Mouse (Mus musculus): ENCODE measurements at regions not wholly inside any gene's neighbourhood (a gene's known extent, or its start where the extent isn't known, plus 50 kb on each side); places are given as distances from the start of the nearest gene placed in this dataset.
"Not testable (repeated sequence)": the region's sequence is repeated elsewhere in the genome, so short reads cannot be mapped to it uniquely, and the experiment has no call there.

DNA sequence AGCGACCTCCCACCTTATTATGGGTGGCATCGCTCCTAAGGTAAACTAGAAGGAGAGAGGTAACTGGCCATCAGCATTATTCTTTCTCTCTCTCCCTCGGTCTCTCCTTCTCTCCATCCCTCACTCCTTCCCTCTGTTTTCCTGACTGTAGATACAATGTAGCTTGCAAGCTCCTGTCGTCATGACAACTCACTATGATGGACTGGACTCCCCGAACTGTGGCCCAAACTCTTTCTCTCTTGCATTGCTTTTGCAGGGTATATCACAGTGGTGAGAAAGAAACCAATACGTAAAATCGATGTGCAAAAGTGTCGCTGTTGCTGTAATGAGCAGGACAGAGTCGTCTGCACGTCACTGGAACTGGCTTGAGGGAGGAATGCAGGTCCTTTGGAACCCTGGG lies 177.5 kb upstream of the Plcz1 start:
- Histone ChIP-seq H3K4me2 (replicated peaks) (no peak overlapping the region), H3K4me3 (no peak overlapping the region), H3K27ac (replicated peaks) (no peak overlapping the region), H3K27me3 (no peaks in the 10 kb centered on the region), H3K4me1 (no peaks in the 10 kb centered on the region), H3K36me3 (no peaks in the 10 kb centered on the region), H3K9me3 (no peaks in the 10 kb centered on the region), H3K9ac (replicated peaks) (no peak overlapping the region)
- 91% methylated on average over 10 of the region's 10 CpGs for WGBS
- ATAC-seq (ENCODE audit: low FRiP score, low read depth) = no peak

DNA sequence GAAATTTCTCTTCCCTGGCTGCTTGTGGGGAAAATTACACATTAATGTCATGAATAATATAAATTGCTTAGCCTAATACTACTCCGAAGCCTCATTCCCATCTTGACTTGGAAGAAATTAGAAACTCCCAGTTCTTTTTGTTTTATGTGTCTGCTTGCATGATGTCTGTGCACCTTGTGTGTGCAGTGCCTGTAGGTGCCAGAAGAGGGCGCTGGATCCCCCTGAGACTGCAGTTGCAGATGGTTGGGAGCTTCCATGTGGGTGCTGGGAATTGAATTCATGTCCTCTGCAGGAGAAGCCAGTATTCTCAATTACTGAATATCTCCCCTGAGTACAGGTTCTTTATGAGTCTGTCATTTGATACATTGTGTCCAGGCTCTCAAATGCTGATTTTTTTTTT lies 171.1 kb upstream of the Plcz1 start:
- no peaks in the 10 kb centered on the region for H3K36me3 ChIP-seq
- 0 out of 2 replicates have a peak, but pooled peaks cover 3% of the 10 kb centered on the region for H3K9me3 ChIP-seq
- ATAC-seq (ENCODE audit: low FRiP score, low read depth) = no peak
- no peaks in the 10 kb centered on the region for H3K4me1 ChIP-seq
- no peak overlapping the region for H3K4me2 ChIP-seq (replicated peaks)
- no peak overlapping the region for H3K9ac ChIP-seq (replicated peaks)
- H3K27me3 ChIP-seq = no peaks in the 10 kb centered on the region
- H3K4me3 ChIP-seq = no peak overlapping the region
- 66% methylated on average over 2 of the region's 2 CpGs for WGBS
- no peak overlapping the region for H3K27ac ChIP-seq (replicated peaks)

DNA sequence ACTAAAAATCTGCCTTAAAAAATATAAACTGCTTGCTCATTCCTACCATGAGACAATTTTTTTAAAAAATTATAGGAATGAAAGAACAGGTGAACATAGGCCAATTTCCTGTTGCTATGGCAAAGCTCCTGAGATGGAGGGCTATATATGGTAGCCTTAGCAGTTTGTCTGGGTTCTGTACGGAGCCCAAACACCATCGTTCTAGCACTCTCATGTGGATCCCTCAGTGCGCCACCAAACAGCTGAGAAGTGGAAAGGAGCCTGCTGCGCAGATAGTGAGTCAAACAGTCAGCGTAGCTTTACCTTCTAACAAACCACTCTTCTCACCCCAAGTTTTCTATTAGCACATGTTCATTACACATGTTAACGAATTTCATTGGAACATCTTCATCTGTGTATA lies 168.9 kb upstream of the Plcz1 start:
- Histone ChIP-seq H3K36me3 (no peaks in the 10 kb centered on the region), H3K27me3 (no peaks in the 10 kb centered on the region), H3K27ac (replicated peaks) (no peak overlapping the region), H3K4me1 (no peaks in the 10 kb centered on the region), H3K4me3 (no peak overlapping the region), H3K4me2 (replicated peaks) (no peak overlapping the region), H3K9me3 (0 out of 2 replicates have a peak, but pooled peaks cover 3% of the 10 kb centered on the region), H3K9ac (replicated peaks) (no peak overlapping the region)
- WGBS = 92% methylated on average over 6 of the region's 6 CpGs
- no peak for ATAC-seq (ENCODE audit: low FRiP score, low read depth)

DNA sequence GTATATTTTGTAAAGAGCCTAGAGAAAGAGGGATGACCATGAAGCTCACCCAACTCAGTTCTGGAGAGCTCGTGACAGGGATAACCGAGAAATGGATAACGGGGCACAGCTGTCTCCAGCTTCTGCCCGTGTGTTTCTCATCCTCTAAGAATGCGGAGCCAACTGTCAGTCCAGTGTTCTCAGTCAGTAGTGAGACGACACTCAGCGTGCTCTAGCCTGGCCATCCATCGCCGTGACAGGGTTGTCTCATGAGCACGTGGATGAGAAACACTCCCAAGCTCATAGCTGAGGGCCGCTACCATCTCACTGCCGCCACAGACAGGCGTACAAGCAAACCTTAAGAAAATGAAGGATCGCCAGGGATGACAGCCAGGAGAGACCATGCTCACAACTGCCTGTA lies 167.8 kb upstream of the Plcz1 start:
- H3K4me1 ChIP-seq = no peaks in the 10 kb centered on the region
- ATAC-seq (ENCODE audit: low FRiP score, low read depth) = no peak
- no peaks in the 10 kb centered on the region for H3K36me3 ChIP-seq
- H3K9me3 ChIP-seq = 0 out of 2 replicates have a peak, but pooled peaks cover 3% of the 10 kb centered on the region
- H3K9ac ChIP-seq (replicated peaks) = no peak overlapping the region
- no peak overlapping the region for H3K27ac ChIP-seq (replicated peaks)
- H3K4me2 ChIP-seq (replicated peaks) = no peak overlapping the region
- H3K27me3 ChIP-seq = no peaks in the 10 kb centered on the region
- 90% methylated on average over 14 of the region's 14 CpGs for whole genome bisulfite sequencing
- no peak overlapping the region for H3K4me3 ChIP-seq

DNA sequence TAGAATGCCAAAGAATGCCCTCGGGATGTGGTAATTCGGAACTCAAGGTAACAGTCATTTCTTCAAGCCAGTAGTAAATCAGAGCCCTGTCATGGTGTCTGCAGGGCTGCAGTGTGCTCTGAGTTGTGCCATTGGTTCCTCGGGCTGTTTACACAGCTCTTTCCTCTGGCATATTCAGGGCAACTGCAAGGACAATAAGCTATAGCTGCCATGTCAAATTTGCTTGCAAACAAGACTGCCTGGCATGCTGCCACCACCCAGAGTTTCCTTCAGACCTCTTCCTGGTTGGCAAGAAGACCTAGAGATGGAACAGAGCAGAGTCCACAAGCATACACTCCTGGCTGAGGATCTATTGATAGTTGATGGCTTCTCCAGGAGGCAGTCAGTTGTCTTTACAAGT lies 167.1 kb upstream of the Plcz1 start:
- H3K9ac ChIP-seq (replicated peaks) = no peak overlapping the region
- no peaks in the 10 kb centered on the region for H3K4me1 ChIP-seq
- WGBS = 97% methylated on average over 3 of the region's 3 CpGs
- H3K4me2 ChIP-seq (replicated peaks) = no peak overlapping the region
- no peaks in the 10 kb centered on the region for H3K27me3 ChIP-seq
- no peak overlapping the region for H3K27ac ChIP-seq (replicated peaks)
- no peak for ATAC-seq (ENCODE audit: low FRiP score, low read depth)
- no peak overlapping the region for H3K4me3 ChIP-seq
- H3K9me3 ChIP-seq = 0 out of 2 replicates have a peak, but pooled peaks cover 3% of the 10 kb centered on the region
- no peaks in the 10 kb centered on the region for H3K36me3 ChIP-seq

DNA sequence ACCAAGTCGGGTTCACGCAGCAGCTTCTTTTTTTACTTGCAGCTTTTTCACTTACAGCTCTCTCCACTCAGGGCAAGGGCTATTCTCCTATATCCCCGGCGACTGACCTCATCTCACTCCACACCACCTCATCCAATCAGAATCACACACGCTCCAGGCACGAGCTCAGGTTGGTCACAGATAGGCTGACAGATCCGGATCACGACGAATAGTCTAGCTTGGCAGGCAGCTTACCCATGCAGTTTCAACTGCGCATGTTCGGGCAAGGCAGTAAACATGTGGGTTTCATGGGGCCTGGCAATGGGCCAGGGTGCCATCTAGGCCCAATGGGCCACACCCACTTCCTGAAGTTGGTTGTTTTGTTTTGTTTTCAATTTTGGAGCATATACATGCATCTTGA lies 165.4 kb upstream of the Plcz1 start:
- H3K27me3 ChIP-seq, H3K4me1 ChIP-seq: not testable (repeated sequence)

DNA sequence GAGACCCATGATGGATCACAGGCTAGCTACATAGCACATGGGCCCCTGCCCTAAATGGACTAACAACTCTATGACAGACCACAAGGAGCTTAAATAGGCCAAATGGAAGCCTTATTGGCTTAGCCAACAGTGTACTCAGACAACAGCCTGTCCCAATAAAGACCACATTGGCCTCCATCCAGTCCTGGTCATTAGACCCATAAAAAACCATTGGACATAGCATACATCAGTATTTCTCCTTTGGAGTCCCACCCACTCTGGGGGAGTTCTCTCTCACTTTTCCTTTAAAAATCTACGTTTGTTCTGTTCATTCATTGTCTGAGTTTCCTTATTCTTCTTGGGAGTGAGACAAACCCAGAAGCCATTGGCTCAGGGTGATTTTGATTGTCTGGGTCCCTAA lies 160.1 kb upstream of the Plcz1 start:
- H3K36me3 ChIP-seq = no peaks in the 10 kb centered on the region
- H3K4me1 ChIP-seq = no peaks in the 10 kb centered on the region
- WGBS = 59% methylated on average over 1 of the region's 1 CpGs
- no peaks in the 10 kb centered on the region for H3K9me3 ChIP-seq
- ATAC-seq (ENCODE audit: low FRiP score, low read depth) = no peak
- no peaks in the 10 kb centered on the region for H3K27me3 ChIP-seq
- H3K4me3 ChIP-seq = no peak overlapping the region
- H3K27ac ChIP-seq (replicated peaks) = no peak overlapping the region
- H3K9ac ChIP-seq (replicated peaks) = no peak overlapping the region
- no peak overlapping the region for H3K4me2 ChIP-seq (replicated peaks)

More for the DNA sequence above, 165.4 kb upstream of the Plcz1 start:
- WGBS = 92% methylated on average over 11 of the region's 11 CpGs
- not testable (repeated sequence) for H3K9ac ChIP-seq (replicated peaks); H3K4me2 ChIP-seq (replicated peaks); H3K4me3 ChIP-seq; H3K9me3 ChIP-seq; ATAC-seq (ENCODE audit: low FRiP score, low read depth); H3K36me3 ChIP-seq; H3K27ac ChIP-seq (replicated peaks)

DNA sequence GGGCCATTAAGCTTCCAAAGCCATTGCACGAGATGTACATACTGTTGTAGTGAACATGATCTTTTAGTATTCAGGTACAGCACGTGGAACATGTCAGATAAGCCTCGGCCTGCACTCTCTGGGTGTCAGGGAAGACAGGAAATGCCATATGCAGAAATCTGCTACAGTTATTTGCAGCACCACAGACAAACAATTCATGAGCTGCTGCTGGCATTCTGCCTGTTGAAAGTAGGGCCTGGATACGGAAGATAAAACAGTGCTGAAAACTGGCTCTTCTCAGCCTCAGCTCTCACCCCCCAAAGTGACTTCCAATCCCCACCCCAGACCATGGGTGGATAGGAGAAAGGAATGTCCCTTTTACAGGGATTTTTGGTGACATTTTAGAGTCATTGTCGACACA lies 159.1 kb upstream of the Plcz1 start:
- H3K9me3 ChIP-seq = no peaks in the 10 kb centered on the region
- H3K4me2 ChIP-seq (replicated peaks) = no peak overlapping the region
- ATAC-seq (ENCODE audit: low FRiP score, low read depth) = no peak
- no peak overlapping the region for H3K9ac ChIP-seq (replicated peaks)
- no peak overlapping the region for H3K27ac ChIP-seq (replicated peaks)
- H3K36me3 ChIP-seq = no peaks in the 10 kb centered on the region
- no peaks in the 10 kb centered on the region for H3K4me1 ChIP-seq
- no peak overlapping the region for H3K4me3 ChIP-seq
- no peaks in the 10 kb centered on the region for H3K27me3 ChIP-seq
- WGBS = 86% methylated on average over 5 of the region's 5 CpGs

DNA sequence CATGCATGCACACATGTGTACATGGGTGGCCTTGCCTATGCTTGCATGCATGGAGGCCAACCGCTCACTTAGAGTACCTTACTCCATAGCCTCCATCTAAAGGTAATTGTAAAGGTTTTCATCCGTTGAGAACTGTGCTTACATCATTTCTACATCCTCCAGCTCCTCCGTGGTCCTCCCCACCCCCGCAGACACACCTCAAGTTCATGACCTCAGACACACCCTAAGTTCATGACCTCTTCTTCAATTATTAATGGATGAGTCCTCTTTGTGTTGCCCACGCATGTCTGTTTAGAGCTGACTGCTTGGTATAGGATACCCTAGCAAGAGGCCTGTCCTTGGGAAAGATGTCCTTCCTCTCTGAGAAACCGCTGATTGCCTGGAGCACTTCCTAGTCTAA lies 156.8 kb upstream of the Plcz1 start:
- H3K36me3 ChIP-seq = no peaks in the 10 kb centered on the region
- no peaks in the 10 kb centered on the region for H3K27me3 ChIP-seq
- WGBS = 87% methylated on average over 6 of the region's 6 CpGs
- H3K4me2 ChIP-seq (replicated peaks) = no peak overlapping the region
- no peak for ATAC-seq (ENCODE audit: low FRiP score, low read depth)
- H3K4me3 ChIP-seq = no peak overlapping the region
- no peak overlapping the region for H3K9ac ChIP-seq (replicated peaks)
- H3K27ac ChIP-seq (replicated peaks) = no peak overlapping the region
- H3K4me1 ChIP-seq = peaks cover 5% of the 10 kb centered on the region; the same call in 1 of the 2 replicates
- no peaks in the 10 kb centered on the region for H3K9me3 ChIP-seq

DNA sequence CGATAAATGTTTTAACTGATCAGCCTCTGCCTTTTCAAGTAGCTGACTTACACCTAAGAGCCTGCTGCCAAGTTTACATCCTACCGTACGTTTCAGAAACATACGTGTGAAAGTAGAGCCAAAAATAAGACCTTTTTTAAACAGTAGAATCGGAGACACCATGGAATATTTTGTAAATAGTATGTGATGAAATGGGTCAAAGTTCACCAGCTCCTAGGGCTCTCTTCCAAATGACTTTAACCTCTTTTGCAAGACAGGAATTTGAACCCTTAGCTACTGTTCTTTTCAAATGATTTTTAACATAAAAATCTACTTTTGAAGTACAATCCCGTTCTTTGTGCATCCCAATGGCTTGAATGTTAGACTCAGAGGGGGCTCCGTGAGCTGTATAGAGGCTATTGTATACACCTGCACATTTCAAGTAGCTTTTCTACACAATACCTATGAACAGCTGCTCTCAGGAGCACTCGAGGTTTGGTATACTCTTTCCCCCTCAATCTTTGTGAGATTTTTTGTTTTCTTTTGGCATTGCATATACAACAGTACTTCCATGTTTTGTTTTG lies 155.9 kb upstream of the Plcz1 start:
- H3K4me3 ChIP-seq = no peak overlapping the region
- ATAC-seq (ENCODE audit: low FRiP score, low read depth) = no peak
- no peaks in the 10 kb centered on the region for H3K9me3 ChIP-seq
- H3K9ac ChIP-seq (replicated peaks) = no peak overlapping the region
- WGBS = 81% methylated on average over 8 of the region's 8 CpGs
- H3K36me3 ChIP-seq = no peaks in the 10 kb centered on the region
- peaks cover 6% of the 10 kb centered on the region; the same call in 1 of the 2 replicates for H3K4me1 ChIP-seq
- H3K27ac ChIP-seq (replicated peaks) = no peak overlapping the region
- no peaks in the 10 kb centered on the region for H3K27me3 ChIP-seq
- no peak overlapping the region for H3K4me2 ChIP-seq (replicated peaks)

DNA sequence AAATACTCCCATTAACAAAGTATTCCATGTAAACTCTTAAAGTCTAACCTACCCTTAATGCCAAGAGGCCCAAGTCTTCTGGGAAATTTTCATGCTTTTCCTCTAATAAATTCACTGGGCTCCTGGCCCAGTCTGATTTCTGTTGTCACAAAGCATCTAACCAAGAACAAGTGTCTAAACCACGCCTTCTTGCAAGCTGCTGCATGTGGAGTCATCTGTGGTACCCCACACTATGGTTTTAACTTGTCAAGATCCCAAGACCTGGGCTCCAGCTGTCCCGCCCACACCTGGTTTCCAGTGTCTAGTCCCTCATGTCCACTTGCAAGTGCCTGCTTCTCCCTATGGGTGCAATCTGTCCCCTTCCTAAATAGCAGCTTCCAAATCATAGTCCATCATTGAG lies 153.0 kb upstream of the Plcz1 start:
- Histone ChIP-seq H3K36me3 (no peaks in the 10 kb centered on the region), H3K4me1 (peaks cover 6% of the 10 kb centered on the region; the same call in 1 of the 2 replicates), H3K4me3 (no peak overlapping the region), H3K27ac (replicated peaks) (no peak overlapping the region), H3K9ac (replicated peaks) (no peak overlapping the region), H3K4me2 (replicated peaks) (no peak overlapping the region), H3K27me3 (no peaks in the 10 kb centered on the region), H3K9me3 (no peaks in the 10 kb centered on the region)
- no peak for ATAC-seq (ENCODE audit: low FRiP score, low read depth)
- WGBS = 83% methylated on average over 2 of the region's 2 CpGs

DNA sequence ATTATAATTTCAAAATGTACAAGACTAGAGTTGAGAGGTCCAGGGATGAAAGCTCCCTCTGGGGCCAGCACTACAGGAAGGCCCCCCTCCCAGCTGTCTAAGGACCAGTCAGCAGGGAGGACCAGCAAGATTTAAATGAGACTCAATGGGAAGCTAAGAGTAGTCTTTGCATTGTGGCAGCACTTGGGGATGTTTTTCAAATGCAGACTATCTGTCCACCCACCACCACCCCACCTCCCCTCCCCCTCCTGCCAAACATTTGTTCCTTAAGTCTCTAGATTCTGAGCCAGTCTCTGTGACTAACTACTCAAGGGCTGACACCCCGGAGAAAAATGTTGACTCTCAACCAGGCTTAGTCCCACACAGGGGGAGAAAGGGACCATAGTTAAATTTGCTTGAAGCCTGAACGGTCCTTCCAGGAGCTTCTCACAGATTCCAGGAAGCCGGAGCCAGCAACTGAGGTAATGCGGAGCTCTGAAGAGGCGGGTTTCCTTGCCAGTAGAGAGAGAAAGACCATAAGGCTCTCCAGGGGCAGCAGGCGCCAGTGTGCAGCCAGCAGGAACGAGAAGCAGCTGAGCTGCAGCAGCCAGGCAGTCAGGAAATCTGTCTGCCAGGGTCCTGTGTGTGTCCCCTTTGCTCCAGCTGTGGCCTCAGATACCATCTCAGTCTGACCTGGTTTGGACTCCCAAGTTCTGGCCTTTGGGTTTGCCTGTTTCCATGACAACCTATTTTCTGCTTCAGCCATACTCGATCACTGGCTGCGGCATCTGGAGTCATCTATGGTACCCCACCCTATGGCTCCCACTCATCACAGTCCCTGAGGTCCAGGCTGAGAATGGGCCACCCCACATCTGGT lies 152.1 kb upstream of the Plcz1 start:
- peaks cover 6% of the 10 kb centered on the region; the same call in 1 of the 2 replicates for H3K4me1 ChIP-seq
- H3K9me3 ChIP-seq = no peaks in the 10 kb centered on the region
- no peak overlapping the region for H3K27ac ChIP-seq (replicated peaks)
- H3K36me3 ChIP-seq = no peaks in the 10 kb centered on the region
- ATAC-seq (ENCODE audit: low FRiP score, low read depth) = peak; percentile 39; the same call in 1 of the 2 replicates
- H3K27me3 ChIP-seq = no peaks in the 10 kb centered on the region
- H3K9ac ChIP-seq (replicated peaks) = no peak overlapping the region
- peak overlapping the region; percentile 19; the same call in 1 of the 2 replicates for H3K4me2 ChIP-seq (replicated peaks)
- WGBS = 22% methylated on average over 9 of the region's 9 CpGs
- H3K4me3 ChIP-seq = no peak overlapping the region

Data from midbrain, embryonic 12.5 days (tissue).